Mouse (Mus musculus): ENCODE data around the gene Tmem200a. TPM values are rescaled to one million over a fixed set of nuclear protein-coding genes. Genes with fewer than 3 reads are reported as not detected.
"Not testable (repeated sequence)": the region's sequence is repeated elsewhere in the genome, so short reads cannot be mapped to it uniquely, and the experiment has no call there.

Gene Tmem200a
- polyA plus RNA-seq, 1 experiment from 2014 or later: 1.5 TPM

- no peak for DNase-seq (ENCODE audit: low spot score)
- Histone ChIP-seq H3K27me3 (ENCODE audit: insufficient read depth, poor library complexity, severe bottlenecking) (no peaks in the 10 kb centered on the region), H3K36me3 (no peaks in the 10 kb centered on the region), H3K27ac (no peak overlapping the region), H3K4me1 (no peaks in the 10 kb centered on the region), H3K9me3 (no peaks in the 10 kb centered on the region), H3K4me3 (no peak overlapping the region)
- WGBS: 64% methylated on average over 6 of the region's 6 CpGs
Measured at GRCm38 (mm10) chr10:25910270-25910669, 168.6 kb downstream of the Tmem200a start.

GRCm38 (mm10) chr10:25908027-25909012, 170.5 kb downstream of the Tmem200a start:
- 72% methylated on average over 10 of the region's 10 CpGs for WGBS
- Histone ChIP-seq H3K27ac (no peak overlapping the region), H3K9me3 (no peaks in the 10 kb centered on the region), H3K4me1 (no peaks in the 10 kb centered on the region), H3K36me3 (no peaks in the 10 kb centered on the region), H3K27me3 (ENCODE audit: insufficient read depth, poor library complexity, severe bottlenecking) (no peaks in the 10 kb centered on the region), H3K4me3 (no peak overlapping the region)
- no peak for DNase-seq (ENCODE audit: low spot score)

GRCm38 (mm10) chr10:25894126-25894525, 184.7 kb downstream of the Tmem200a start:
- not testable (repeated sequence) for H3K36me3 ChIP-seq; DNase-seq (ENCODE audit: low spot score); H3K4me1 ChIP-seq; H3K4me3 ChIP-seq; H3K27ac ChIP-seq; H3K9me3 ChIP-seq; H3K27me3 ChIP-seq (ENCODE audit: insufficient read depth, poor library complexity, severe bottlenecking)
- 79% methylated on average over 5 of the region's 5 CpGs for WGBS

- H3K27me3 ChIP-seq (ENCODE audit: insufficient read depth, poor library complexity, severe bottlenecking): no peaks in the 10 kb centered on the region
- peaks cover 12% of the 10 kb centered on the region for H3K4me1 ChIP-seq
- DNase-seq (ENCODE audit: low spot score): no peak
- H3K36me3 ChIP-seq: no peaks in the 10 kb centered on the region
- no peak overlapping the region for H3K4me3 ChIP-seq
- no peak overlapping the region for H3K27ac ChIP-seq
- H3K9me3 ChIP-seq: no peaks in the 10 kb centered on the region
- 37% methylated on average over 6 of the region's 6 CpGs for WGBS
Measured at GRCm38 (mm10) chr10:25887225-25887624, 191.6 kb downstream of the Tmem200a start.

GRCm38 (mm10) chr10:25884512-25884911, 194.3 kb downstream of the Tmem200a start:
- peaks cover 12% of the 10 kb centered on the region for H3K4me1 ChIP-seq
- WGBS: 82% methylated on average over 2 of the region's 2 CpGs
- no peak overlapping the region for H3K4me3 ChIP-seq
- no peaks in the 10 kb centered on the region for H3K9me3 ChIP-seq
- H3K27me3 ChIP-seq (ENCODE audit: insufficient read depth, poor library complexity, severe bottlenecking): no peaks in the 10 kb centered on the region
- H3K36me3 ChIP-seq: no peaks in the 10 kb centered on the region
- no peak for DNase-seq (ENCODE audit: low spot score)
- no peak overlapping the region for H3K27ac ChIP-seq

GRCm38 (mm10) chr10:25877731-25878130, 201.1 kb downstream of the Tmem200a start:
- H3K27me3 ChIP-seq (ENCODE audit: insufficient read depth, poor library complexity, severe bottlenecking): no peaks in the 10 kb centered on the region
- no peak overlapping the region for H3K4me3 ChIP-seq
- H3K4me1 ChIP-seq: peaks cover 4% of the 10 kb centered on the region
- H3K9me3 ChIP-seq: no peaks in the 10 kb centered on the region
- WGBS: 78% methylated on average over 2 of the region's 2 CpGs
- H3K36me3 ChIP-seq: no peaks in the 10 kb centered on the region
- no peak for DNase-seq (ENCODE audit: low spot score)
- H3K27ac ChIP-seq: no peak overlapping the region

- no peaks in the 10 kb centered on the region for H3K36me3 ChIP-seq
- WGBS: 59% methylated on average over 3 of the region's 3 CpGs
- H3K9me3 ChIP-seq: no peaks in the 10 kb centered on the region
- no peaks in the 10 kb centered on the region for H3K27me3 ChIP-seq (ENCODE audit: insufficient read depth, poor library complexity, severe bottlenecking)
- no peaks in the 10 kb centered on the region for H3K4me1 ChIP-seq
- no peak overlapping the region for H3K4me3 ChIP-seq
- DNase-seq (ENCODE audit: low spot score): no peak
- no peak overlapping the region for H3K27ac ChIP-seq
Measured at GRCm38 (mm10) chr10:25876809-25877208, 202.0 kb downstream of the Tmem200a start.

GRCm38 (mm10) chr10:25868739-25869138, 210.1 kb downstream of the Tmem200a start:
- no peak for DNase-seq (ENCODE audit: low spot score)
- Histone ChIP-seq H3K27me3 (ENCODE audit: insufficient read depth, poor library complexity, severe bottlenecking) (no peaks in the 10 kb centered on the region), H3K4me3 (no peak overlapping the region), H3K27ac (no peak overlapping the region), H3K4me1 (no peaks in the 10 kb centered on the region), H3K36me3 (no peaks in the 10 kb centered on the region), H3K9me3 (no peaks in the 10 kb centered on the region)
- WGBS: 73% methylated on average over 6 of the region's 6 CpGs

Other genes with a start within 250 kb of the Tmem200a start
- not detected in 2 replicates for gene Gm9767, start 797 bp downstream of the Tmem200a start, polyA plus RNA-seq (2016; fragmentation: Nextera tagmentation; extraction: Ambion mirVana)
- gene Samd3, start 150.7 kb upstream of the Tmem200a start, polyA plus RNA-seq (2016; fragmentation: Nextera tagmentation; extraction: Ambion mirVana): 0.23 TPM in 1 of 2 replicates, not detected in the other

Data from heart, embryonic 10.5 days (tissue).